Mouse (Mus musculus) fibroblast of lung, adult 2 months (primary cell): ENCODE results near the gene Rp2.
A peak's percentile ranks its signal among the peaks of the same experiment; 100 is the strongest.
"Not testable (repeated sequence)": the region's sequence is repeated elsewhere in the genome, so short reads cannot be mapped to it uniquely, and the experiment has no call there.

ENCODE experiments used
- DNase-seq: peaks from one replicate; pipeline ENCODE4 v3.0.0-alpha.2; 2011; ENCODE audit warnings: low read depth

The Rp2 gene

GRCm38 (mm10) chrX:20364391-20365365, at the start of gene Rp2:
Rp2 (plus strand) TSS chrX:20364481.
- peak; percentile 38 for DNase-seq

- DNase-seq: no peak
Measured at GRCm38 (mm10) chrX:20332756-20333155, 31.5 kb upstream of the Rp2 start.

- DNase-seq: no peak
Measured at GRCm38 (mm10) chrX:20335722-20336121, 28.6 kb upstream of the Rp2 start.

GRCm38 (mm10) chrX:20344980-20345379, 19.3 kb upstream of the Rp2 start:
- no peak for DNase-seq

- no peak for DNase-seq
Measured at GRCm38 (mm10) chrX:20346355-20346754, 17.9 kb upstream of the Rp2 start.

- DNase-seq: not testable (repeated sequence)
Measured at GRCm38 (mm10) chrX:20350241-20350640, 14.0 kb upstream of the Rp2 start.

GRCm38 (mm10) chrX:20355283-20355682, 9.0 kb upstream of the Rp2 start:
- no peak for DNase-seq

GRCm38 (mm10) chrX:20356309-20356708, 8.0 kb upstream of the Rp2 start:
- no peak for DNase-seq

- no peak for DNase-seq
Measured at GRCm38 (mm10) chrX:20366036-20366435, 1.8 kb downstream of the Rp2 start.

GRCm38 (mm10) chrX:20379347-20380014, 15.2 kb downstream of the Rp2 start:
- DNase-seq: no peak

GRCm38 (mm10) chrX:20382260-20382659, 18.0 kb downstream of the Rp2 start:
- DNase-seq: no peak

- DNase-seq: no peak
Measured at GRCm38 (mm10) chrX:20387006-20387405, 22.7 kb downstream of the Rp2 start.

GRCm38 (mm10) chrX:20391964-20392363, 27.7 kb downstream of the Rp2 start:
- not testable (repeated sequence) for DNase-seq

GRCm38 (mm10) chrX:20392942-20393341, 28.7 kb downstream of the Rp2 start:
- DNase-seq: no peak

- no peak for DNase-seq
Measured at GRCm38 (mm10) chrX:20404068-20404467, 39.8 kb downstream of the Rp2 start.

- no peak for DNase-seq
Measured at GRCm38 (mm10) chrX:20406909-20407308, 42.6 kb downstream of the Rp2 start.

- DNase-seq: no peak
Measured at GRCm38 (mm10) chrX:20407676-20408075, 43.4 kb downstream of the Rp2 start.

GRCm38 (mm10) chrX:20411382-20411781, 47.1 kb downstream of the Rp2 start:
- DNase-seq: no peak

GRCm38 (mm10) chrX:20412221-20412620, 47.9 kb downstream of the Rp2 start:
- DNase-seq: no peak

- no peak for DNase-seq
Measured at GRCm38 (mm10) chrX:20414885-20415622, 50.8 kb downstream of the Rp2 start.

- DNase-seq: no peak
Measured at GRCm38 (mm10) chrX:20418461-20418860, 54.2 kb downstream of the Rp2 start.

GRCm38 (mm10) chrX:20419536-20419935, 55.3 kb downstream of the Rp2 start:
- no peak for DNase-seq
